Mouse (Mus musculus) monocyte, adult 2 months (primary cell): ENCODE measurements around the gene Flnb.

Experiments used
- DNase-seq, 2 experiments: peaks; one replicate each; pipeline ENCODE4 v3.0.0; 2022; ENCODE audit warnings: low spot score in 2 of 2, low read depth in 1 of 2

The Flnb gene

GRCm38 (mm10) chr14:7989371-7989770 lies 171.6 kb downstream of the Flnb start:
- no peak for DNase-seq

- no peak for DNase-seq
These were observed 172.2 kb downstream of the Flnb start for GRCm38 (mm10) chr14:7989961-7990360.

GRCm38 (mm10) chr14:7991108-7991776 lies 173.5 kb downstream of the Flnb start:
- DNase-seq, result no peak

GRCm38 (mm10) chr14:7992158-7992557 lies 174.4 kb downstream of the Flnb start:
- no peak for DNase-seq

GRCm38 (mm10) chr14:7994271-7994767 lies 176.6 kb downstream of the Flnb start, which contains the start of gene Dnase1l3:
Dnase1l3 (minus strand) TSS chr14:7994573.
- no peak for DNase-seq

- peak; percentile 64 to 86 for DNase-seq
These were observed 179.5 kb downstream of the Flnb start for GRCm38 (mm10) chr14:7997255-7997696.

GRCm38 (mm10) chr14:7999030-7999429 lies 181.3 kb downstream of the Flnb start:
- no peak for DNase-seq

GRCm38 (mm10) chr14:7999435-7999834 lies 181.7 kb downstream of the Flnb start:
- no peak for DNase-seq

- no peak for DNase-seq
These were observed 182.5 kb downstream of the Flnb start for GRCm38 (mm10) chr14:8000247-8000646.
